8 mouse cellular contexts compared by ENCODE assay signal in the genomic region with DNA sequence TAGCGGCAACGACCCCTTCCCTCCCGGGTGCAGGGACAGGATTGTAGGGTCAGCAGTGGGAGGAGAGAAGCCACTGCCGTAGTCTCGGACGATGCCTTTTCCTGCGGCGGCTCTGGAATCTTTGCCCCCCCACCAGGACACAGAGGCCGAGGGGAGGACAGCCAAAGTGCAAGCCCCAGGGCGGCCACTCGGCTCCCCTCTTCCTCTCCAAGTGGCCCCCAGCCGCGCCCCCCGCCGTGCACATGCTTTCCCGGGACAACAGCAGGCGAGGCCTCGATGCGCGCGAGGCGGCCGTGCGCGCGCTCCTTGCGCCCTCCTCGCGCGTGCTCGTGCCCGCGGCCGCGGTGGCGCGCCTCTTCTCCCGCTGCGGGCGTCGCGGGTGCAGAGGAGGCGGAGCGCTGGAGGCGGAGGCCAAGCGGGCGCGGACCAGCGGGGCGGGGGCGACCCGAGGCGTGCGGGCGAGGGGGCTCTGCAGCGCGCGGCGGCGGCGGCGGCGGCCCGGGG.
DNase-seq lines count a peak whose midpoint lies in the region; ATAC-seq lines count a peak whose summit lies in the region.

No protein-coding gene starts in this region.

- peak overlapping the region; percentile 79 for H3K27ac ChIP-seq in hindbrain, embryonic 11.5 days (ENCODE audit: low read depth, low read length)

- ATAC-seq in hindbrain, embryonic 11.5 days (ENCODE audit: low FRiP score): peak; percentile 91

- H3K4me2 ChIP-seq in hindbrain, embryonic 11.5 days (replicated peaks; ENCODE audit: low read depth, low read length): peak overlapping the region; percentile 42

- peak overlapping the region; percentile 81 for H3K9ac ChIP-seq in hindbrain, embryonic 11.5 days (ENCODE audit: low read depth, low read length)

- peak overlapping the region; percentile 67 for H3K4me3 ChIP-seq in hindbrain, embryonic 11.5 days (ENCODE audit: low read depth, low read length)

- peak; percentile 91 for DNase-seq in Muller cell, postnatal 12 days (ENCODE audit: inconsistent ontology term)
- peak; percentile 54 for DNase-seq in cerebellum, adult 8-10 months
- peak; percentile 69 to 87 for DNase-seq in frontal cortex, postnatal 10 days (ENCODE audit: low spot score in 2 of 2)
- peak; percentile 96 for DNase-seq in hindbrain, embryonic 11.5 days (ENCODE audit: low spot score)
- DNase-seq in layer of hippocampus, postnatal 25 days (ENCODE audit: extremely low spot score in 1 of 2, low spot score in 1 of 2): peak; percentile 72 to 82
- peak; percentile 88 for DNase-seq in lung, postnatal 10 days
- peak; percentile 88 for DNase-seq in retina, embryonic 14.5 days (ENCODE audit: low spot score)
- peak; percentile 69 to 73 for DNase-seq in urinary bladder, adult 18-20 months (ENCODE audit: low spot score in 2 of 2)

- no peaks in the 10 kb centered on the region for H3K9me3 ChIP-seq in hindbrain, embryonic 11.5 days (ENCODE audit: control insufficient read depth, low read length)

- no peaks in the 10 kb centered on the region for H3K36me3 ChIP-seq in hindbrain, embryonic 11.5 days (ENCODE audit: control insufficient read depth, insufficient read depth, low read length)

- WGBS in hindbrain, embryonic 11.5 days: 0% methylated on average over 33 of the region's 64 CpGs

- H3K4me1 ChIP-seq in hindbrain, embryonic 11.5 days (replicated peaks; ENCODE audit: control insufficient read depth, insufficient read depth, low read length): no peaks in the 10 kb centered on the region

- no peaks in the 10 kb centered on the region for H3K27me3 ChIP-seq in hindbrain, embryonic 11.5 days (ENCODE audit: control insufficient read depth, insufficient read depth, low read length)

Comparison
In these comparisons a context has a peak if more than half of its experiments do, and no peak if none do; other contexts are left out.
1. Peak in every context shown above with its lines: DNase-seq, ATAC-seq, H3K4me3 ChIP-seq and H3K27ac ChIP-seq.